Mouse (Mus musculus): ENCODE measurements at regions not wholly inside any gene's neighbourhood (a gene's known extent, or its start where the extent isn't known, plus 50 kb on each side); places are given as distances from the start of the nearest gene placed in this dataset.

- H3K27ac ChIP-seq (ENCODE audit: control insufficient read depth, low read depth, low read length), result no peak overlapping the region
- H3K36me3 ChIP-seq (ENCODE audit: control insufficient read depth in 1 of 2, insufficient read depth in 2 of 2, low read length in 2 of 2), result no peaks in the 10 kb centered on the region
- H3K9ac ChIP-seq (ENCODE audit: control insufficient read depth, low read depth, low read length, poor library complexity, severe bottlenecking), result no peak overlapping the region
- H3K9me3 ChIP-seq (replicated peaks; ENCODE audit: insufficient read depth, low read length), result no peaks in the 10 kb centered on the region
- peak; percentile 15 for DNase-seq (ENCODE audit: low read depth, low spot score)
- H3K79me2 ChIP-seq (ENCODE audit: control insufficient read depth, insufficient read depth, low read length, poor library complexity), result no peaks in the 10 kb centered on the region
- H3K4me3 ChIP-seq (ENCODE audit: control insufficient read depth in 1 of 2, insufficient read depth in 1 of 2, low read depth in 2 of 2, low read length in 2 of 2), result no peak overlapping the region
- H3K27me3 ChIP-seq (ENCODE audit: control insufficient read depth in 1 of 2, insufficient read depth in 2 of 2, low read length in 2 of 2), result no peaks in the 10 kb centered on the region
- TF ChIP-seq TAL1 (IDR thresholded peaks at IDR 0.05; ENCODE audit: low read length) (no peak), POLR2AphosphoS5 (IDR thresholded peaks at IDR 0.05; ENCODE audit: borderline replicate concordance, low read depth, low read length) (no peak), CHD2 (IDR thresholded peaks at IDR 0.05; ENCODE audit: low read length) (no peak), CHD1 (IDR thresholded peaks at IDR 0.05; ENCODE audit: low read depth, low read length) (no peak), RAD21 (IDR thresholded peaks at IDR 0.05; ENCODE audit: low read depth, low read length) (peak; percentile 56), ZMIZ1 (IDR thresholded peaks at IDR 0.05; ENCODE audit: low read depth, low read length) (no peak), SMC3 (IDR thresholded peaks at IDR 0.05; ENCODE audit: low read depth, low read length) (peak; percentile 48), ZC3H11A (IDR thresholded peaks at IDR 0.05; ENCODE audit: low read depth, low read length) (peak; percentile 15; the same call in 1 of the 2 replicates), CTCF (IDR thresholded peaks at IDR 0.05 in 2 of 3, conservative IDR thresholded peaks at IDR 0.05 in 1 of 3; ENCODE audit: control insufficient read depth in 1 of 3, insufficient read depth in 1 of 3, low read depth in 2 of 3, low read length in 3 of 3, poor library complexity in 1 of 3, severe bottlenecking in 1 of 3) (peak in 2 of 3 experiments; percentile 17 to 41; a peak in 3 of 6 replicates), NRF1 (IDR thresholded peaks at IDR 0.05; ENCODE audit: insufficient read depth, low read depth, low read length, poor library complexity, severe bottlenecking) (no peak), ZKSCAN1 (IDR thresholded peaks at IDR 0.05; ENCODE audit: low read depth, low read length) (no peak)
- no peaks in the 10 kb centered on the region for H3K4me1 ChIP-seq (ENCODE audit: control insufficient read depth in 1 of 2, insufficient read depth in 2 of 2, low read length in 2 of 2)
These were observed 200.9 kb downstream of the Faxc start for GRCm38 (mm10) chr4:22131751-22132736.

- DNase-seq (ENCODE audit: low read depth, low spot score), result no peak
- H3K36me3 ChIP-seq (ENCODE audit: control insufficient read depth in 1 of 2, insufficient read depth in 2 of 2, low read length in 2 of 2), result no peaks in the 10 kb centered on the region
- H3K9ac ChIP-seq (ENCODE audit: control insufficient read depth, low read depth, low read length, poor library complexity, severe bottlenecking), result no peak overlapping the region
- no peaks in the 10 kb centered on the region for H3K27me3 ChIP-seq (ENCODE audit: control insufficient read depth in 1 of 2, insufficient read depth in 2 of 2, low read length in 2 of 2)
- H3K4me1 ChIP-seq (ENCODE audit: control insufficient read depth in 1 of 2, insufficient read depth in 2 of 2, low read length in 2 of 2), result no peaks in the 10 kb centered on the region
- H3K9me3 ChIP-seq (replicated peaks; ENCODE audit: insufficient read depth, low read length), result no peaks in the 10 kb centered on the region
- no peak for TF ChIP-seq ZKSCAN1 (IDR thresholded peaks at IDR 0.05; ENCODE audit: low read depth, low read length)
- TF ChIP-seq HCFC1 (IDR thresholded peaks at IDR 0.05; ENCODE audit: low read depth, low read length), result no peak
- TF ChIP-seq GATA1 (IDR thresholded peaks at IDR 0.05; ENCODE audit: low read depth, low read length), result no peak
- no peak for TF ChIP-seq SIN3A (IDR thresholded peaks at IDR 0.05; ENCODE audit: low read length)
- TF ChIP-seq CHD2 (IDR thresholded peaks at IDR 0.05; ENCODE audit: low read length), result no peak
- no peak for TF ChIP-seq RCOR1 (IDR thresholded peaks at IDR 0.05; ENCODE audit: low read depth, low read length)
- no peaks in the 10 kb centered on the region for H3K79me2 ChIP-seq (ENCODE audit: control insufficient read depth, insufficient read depth, low read length, poor library complexity)
- H3K4me3 ChIP-seq (ENCODE audit: control insufficient read depth in 1 of 2, insufficient read depth in 1 of 2, low read depth in 2 of 2, low read length in 2 of 2), result no peak overlapping the region
- no peak overlapping the region for H3K27ac ChIP-seq (ENCODE audit: control insufficient read depth, low read depth, low read length)
These were observed 202.7 kb downstream of the Faxc start for GRCm38 (mm10) chr4:22133547-22134495.

Data from MEL (cell line).